Mouse (Mus musculus): ENCODE results near the gene Scfd2.

Scfd2 gene

GRCm38 (mm10) chr5:74202515-74202914 lies 329.0 kb downstream of the Scfd2 start:
- DNase-seq (ENCODE audit: low spot score in 2 of 2): no peak

- no peak for DNase-seq (ENCODE audit: low spot score in 2 of 2)
Measured at GRCm38 (mm10) chr5:74201570-74202357, 329.8 kb downstream of the Scfd2 start.

GRCm38 (mm10) chr5:74200481-74200880 lies 331.1 kb downstream of the Scfd2 start:
- DNase-seq (ENCODE audit: low spot score in 2 of 2): no peak

- DNase-seq (ENCODE audit: low spot score in 2 of 2): no peak
Measured at GRCm38 (mm10) chr5:74199793-74200192, 331.8 kb downstream of the Scfd2 start.

GRCm38 (mm10) chr5:74198446-74198845 lies 333.1 kb downstream of the Scfd2 start:
- DNase-seq (ENCODE audit: low spot score in 2 of 2): no peak

- DNase-seq (ENCODE audit: low spot score in 2 of 2): no peak
Measured at GRCm38 (mm10) chr5:74197541-74198330, 333.8 kb downstream of the Scfd2 start.

GRCm38 (mm10) chr5:74196307-74196618 lies 335.3 kb downstream of the Scfd2 start:
- no peak for DNase-seq (ENCODE audit: low spot score in 2 of 2)

- DNase-seq (ENCODE audit: low spot score in 2 of 2): no peak
Measured at GRCm38 (mm10) chr5:74195614-74196306, 335.8 kb downstream of the Scfd2 start.

- peak; percentile 86 to 92 for DNase-seq (ENCODE audit: low spot score in 2 of 2)
Measured at GRCm38 (mm10) chr5:74194841-74195613, 336.5 kb downstream of the Scfd2 start, which contains the start of gene Rasl11b. Gene Rasl11b (plus strand): TSS chr5:74195286.

GRCm38 (mm10) chr5:74194027-74194840 lies 337.3 kb downstream of the Scfd2 start:
- DNase-seq (ENCODE audit: low spot score in 2 of 2): no peak

GRCm38 (mm10) chr5:74193626-74194025 lies 337.9 kb downstream of the Scfd2 start:
- no peak for DNase-seq (ENCODE audit: low spot score in 2 of 2)

GRCm38 (mm10) chr5:74193008-74193407 lies 338.6 kb downstream of the Scfd2 start:
- DNase-seq (ENCODE audit: low spot score in 2 of 2): no peak

- no peak for DNase-seq (ENCODE audit: low spot score in 2 of 2)
Measured at GRCm38 (mm10) chr5:74190911-74191310, 340.6 kb downstream of the Scfd2 start.

- DNase-seq (ENCODE audit: low spot score in 2 of 2): no peak
Measured at GRCm38 (mm10) chr5:74190161-74190491, 341.4 kb downstream of the Scfd2 start.

- no peak for DNase-seq (ENCODE audit: low spot score in 2 of 2)
Measured at GRCm38 (mm10) chr5:74189484-74190160, 341.9 kb downstream of the Scfd2 start.

GRCm38 (mm10) chr5:74188886-74189285 lies 342.7 kb downstream of the Scfd2 start:
- no peak for DNase-seq (ENCODE audit: low spot score in 2 of 2)

GRCm38 (mm10) chr5:74188076-74188475 lies 343.5 kb downstream of the Scfd2 start:
- DNase-seq (ENCODE audit: low spot score in 2 of 2): no peak

GRCm38 (mm10) chr5:74184607-74185006 lies 347.0 kb downstream of the Scfd2 start:
- no peak for DNase-seq (ENCODE audit: low spot score in 2 of 2)

- no peak for DNase-seq (ENCODE audit: low spot score in 2 of 2)
Measured at GRCm38 (mm10) chr5:74183118-74183517, 348.4 kb downstream of the Scfd2 start.

GRCm38 (mm10) chr5:74180216-74180615 lies 351.3 kb downstream of the Scfd2 start:
- no peak for DNase-seq (ENCODE audit: low spot score in 2 of 2)
